Mouse (Mus musculus) hindbrain, embryonic 12.5 days (tissue): Measurements from ENCODE around the gene Gm29289. TPM values are rescaled to one million over a fixed set of nuclear protein-coding genes. Genes with fewer than 3 reads are reported as not detected.
"Not testable (repeated sequence)": the region's sequence is repeated elsewhere in the genome, so short reads cannot be mapped to it uniquely, and the experiment has no call there.

Experiments used
- ATAC-seq: fragments of 200-750 bp; cut with Nextera tagmentation; 2 replicates; pipeline ENCODE4 v1.8.0; 2017; ENCODE audit warnings: moderate TSS enrichment; ENCODE audit not compliant: low FRiP score
- H3K27ac ChIP-seq: fragments of 300-500 bp; sonication (generic); 2 replicates; pipeline ENCODE4 v1.5.1; 2016; ENCODE audit warnings: mild to moderate bottlenecking
- H3K27me3 ChIP-seq: fragments of 300-500 bp; sonication (generic); 2 replicates; pipeline ENCODE4 v1.6.1; 2016; ENCODE audit warnings: mild to moderate bottlenecking
- H3K36me3 ChIP-seq: fragments of 300-500 bp; sonication (generic); 2 replicates; pipeline ENCODE4 v1.6.1; 2016; ENCODE audit warnings: mild to moderate bottlenecking
- H3K4me1 ChIP-seq: fragments of 300-500 bp; sonication (generic); 2 replicates; pipeline ENCODE4 v1.6.1; 2016
- H3K4me2 ChIP-seq: fragments of 300-500 bp; sonication (generic); replicated peaks from 2 replicates; pipeline ENCODE4 v1.6.1; 2016; ENCODE audit warnings: mild to moderate bottlenecking
- H3K4me3 ChIP-seq: fragments of 300-500 bp; sonication (generic); 2 replicates; pipeline ENCODE4 v1.5.1; 2016; ENCODE audit warnings: mild to moderate bottlenecking
- H3K9ac ChIP-seq: fragments of 300-500 bp; sonication (generic); 2 replicates; pipeline ENCODE4 v1.6.1; 2016; ENCODE audit warnings: mild to moderate bottlenecking, moderate library complexity
- H3K9me3 ChIP-seq: fragments of 300-500 bp; sonication (generic); replicated peaks from 2 replicates; pipeline ENCODE4 v1.6.1; 2016; ENCODE audit warnings: mild to moderate bottlenecking
- WGBS: fragments of 180-500 bp; shearing (Covaris S2); methylation state at CpG from one replicate; pipeline ENCODE4 v1.1.7; 2016; 5-methylcytosine and 5-hydroxymethylcytosine counted together
- polyA plus RNA-seq: library from polyadenylated mRNA; unstranded; fragments of >200 nt; fragmentation: Nextera tagmentation; extraction: Ambion mirVana; gene quantifications from 2 replicates; pipeline ENCODE4 v1.2.1, GENCODE M21; 2016

Gene Gm29289
- not detected in 2 replicates for polyA plus RNA-seq

- H3K36me3 ChIP-seq, H3K4me1 ChIP-seq, H3K4me3 ChIP-seq, H3K9ac ChIP-seq, H3K9me3 ChIP-seq, H3K4me2 ChIP-seq, H3K27ac ChIP-seq, ATAC-seq, H3K27me3 ChIP-seq: not testable (repeated sequence)
- WGBS, result no CpG with 5 or more reads among the region's 9 CpGs
Measured at GRCm38 (mm10) chrY:2932282-2932681, at the start of gene Gm29289. Gene Gm29289, plus strand, starts transcription at chrY:2932582.

GRCm38 (mm10) chrY:2900689-2901088 lies 31.7 kb upstream of the Gm29289 start, which contains the start of gene Gm10352:
Gene Gm10352, plus strand, starts transcription at chrY:2900989.
- not testable (repeated sequence) for H3K4me1 ChIP-seq, H3K27ac ChIP-seq, H3K36me3 ChIP-seq, H3K27me3 ChIP-seq, H3K4me2 ChIP-seq, ATAC-seq, H3K4me3 ChIP-seq, H3K9ac ChIP-seq, H3K9me3 ChIP-seq
- WGBS, result no CpG with 5 or more reads among the region's 9 CpGs

Other genes starting within 250 kb of the Gm29289 start
- gene H2al2b, start 211.9 kb upstream of the Gm29289 start, polyA plus RNA-seq, result not detected in 2 replicates
- not detected in 2 replicates for gene Gm4064, start 136.4 kb upstream of the Gm29289 start, polyA plus RNA-seq
- not detected in 2 replicates for gene Rbmy, start 101.9 kb upstream of the Gm29289 start, polyA plus RNA-seq
- gene Gm10256, start 101.9 kb upstream of the Gm29289 start, polyA plus RNA-seq, result not detected in 2 replicates
- not detected in 2 replicates for gene Gm10352, start 31.6 kb upstream of the Gm29289 start, polyA plus RNA-seq